In genomic region chr7:49006886-49007285, GRCm38 (mm10) we compare ENCODE assay signal across 16 mouse cellular contexts.
DNase-seq lines count a peak whose midpoint lies in the region; ATAC-seq and TF ChIP-seq lines count a peak whose summit lies in the region.
"Had no signal": no experiment of that assay in that cellular context is flagged by ENCODE, and none has a peak within 500 bp of the region (broad histone marks: within the 10 kb centered on the region; RNA-seq: fewer than 3 reads in every experiment).

No protein-coding gene starts in this region.

- H3K9me3 ChIP-seq in midbrain, embryonic 10.5 days (replicated peaks): no peaks in the 10 kb centered on the region
- no peaks in the 10 kb centered on the region for H3K9me3 ChIP-seq in midbrain, embryonic 15.5 days
- H3K9me3 ChIP-seq in hindbrain, embryonic 13.5 days: no peaks in the 10 kb centered on the region
- H3K9me3 ChIP-seq: forebrain, embryonic 12.5 days; megakaryocyte, embryonic 14.5 days had no signal

- peaks cover 7% of the 10 kb centered on the region; the same call in 1 of the 2 replicates for H3K4me1 ChIP-seq in kidney, adult 2 months (ENCODE audit: control insufficient read depth, insufficient read depth, low read length)
- peaks cover 47% of the 10 kb centered on the region for H3K4me1 ChIP-seq in midbrain, embryonic 10.5 days
- H3K4me1 ChIP-seq in midbrain, embryonic 15.5 days: peaks cover 17% of the 10 kb centered on the region
- peaks cover 41% of the 10 kb centered on the region for H3K4me1 ChIP-seq in hindbrain, embryonic 13.5 days (replicated peaks)
- H3K4me1 ChIP-seq: megakaryocyte, embryonic 14.5 days had no signal

- H3K27me3 ChIP-seq in kidney, adult 2 months (replicated peaks; ENCODE audit: control insufficient read depth, insufficient read depth, low read length): no peaks in the 10 kb centered on the region
- H3K27me3 ChIP-seq in midbrain, embryonic 10.5 days (ENCODE audit: low read depth, poor library complexity, severe bottlenecking): no peaks in the 10 kb centered on the region
- no peaks in the 10 kb centered on the region for H3K27me3 ChIP-seq in midbrain, embryonic 15.5 days (replicated peaks)
- H3K27me3 ChIP-seq in hindbrain, embryonic 13.5 days: no peaks in the 10 kb centered on the region

- no peak for ATAC-seq in midbrain, embryonic 15.5 days (replicated peaks)
- no peak for ATAC-seq in hindbrain, embryonic 13.5 days (ENCODE audit: low FRiP score)
- ATAC-seq: intestine, postnatal 0 days had no signal

- DNase-seq in kidney, adult 2 months: peak; percentile 5
- DNase-seq in kidney, adult 8-10 months: no peak
- DNase-seq in midbrain, embryonic 10.5 days (ENCODE audit: low spot score): no peak
- peak; percentile 64 for DNase-seq in adrenal gland, postnatal 10 days
- DNase-seq in ovary, adult 18-20 months (ENCODE audit: low spot score): no peak
- DNase-seq in spleen, adult 12 weeks (ENCODE audit: low spot score): no peak
- DNase-seq: cerebellum, adult 9-10 months; gastrocnemius, postnatal 25 days; heart, postnatal 36 days; kidney, postnatal 4 days; thymus, postnatal 25 days had no signal

- WGBS in kidney, adult 2 months: 33% methylated on average over 7 of the region's 7 CpGs
- 82% methylated on average over 7 of the region's 7 CpGs for WGBS in midbrain, embryonic 10.5 days
- WGBS in midbrain, embryonic 15.5 days: 66% methylated on average over 7 of the region's 7 CpGs
- 53% methylated on average over 7 of the region's 7 CpGs for WGBS in hindbrain, embryonic 13.5 days

- no peak overlapping the region for H3K27ac ChIP-seq in kidney, adult 2 months (ENCODE audit: insufficient read depth, low read depth, low read length)
- peak overlapping the region; percentile 55 for H3K27ac ChIP-seq in midbrain, embryonic 10.5 days (replicated peaks)
- H3K27ac ChIP-seq in midbrain, embryonic 15.5 days: no peak overlapping the region
- H3K27ac ChIP-seq in hindbrain, embryonic 13.5 days: peak overlapping the region; percentile 44
- H3K27ac ChIP-seq: forebrain, embryonic 12.5 days had no signal

- H3K36me3 ChIP-seq in kidney, adult 2 months (ENCODE audit: control insufficient read depth, insufficient read depth, low read length): no peaks in the 10 kb centered on the region
- H3K36me3 ChIP-seq in midbrain, embryonic 10.5 days: no peaks in the 10 kb centered on the region
- H3K36me3 ChIP-seq in midbrain, embryonic 15.5 days (replicated peaks): no peaks in the 10 kb centered on the region
- H3K36me3 ChIP-seq in hindbrain, embryonic 13.5 days: no peaks in the 10 kb centered on the region
- H3K36me3 ChIP-seq: forebrain, embryonic 12.5 days had no signal

- H3K4me2 ChIP-seq in midbrain, embryonic 15.5 days: no peak overlapping the region
- no peak overlapping the region for H3K4me2 ChIP-seq in hindbrain, embryonic 13.5 days
- H3K4me2 ChIP-seq: forebrain, embryonic 12.5 days had no signal

- H3K4me3 ChIP-seq in kidney, adult 2 months (ENCODE audit: insufficient read depth, low read depth, low read length): no peak overlapping the region
- H3K4me3 ChIP-seq in midbrain, embryonic 10.5 days: no peak overlapping the region
- no peak overlapping the region for H3K4me3 ChIP-seq in midbrain, embryonic 15.5 days
- no peak overlapping the region for H3K4me3 ChIP-seq in hindbrain, embryonic 13.5 days
- H3K4me3 ChIP-seq: forebrain, embryonic 12.5 days; megakaryocyte, embryonic 14.5 days had no signal

- TF ChIP-seq CTCF in kidney, adult 2 months (conservative IDR thresholded peaks at IDR 0.05; ENCODE audit: insufficient read depth, insufficient read length, low read depth, low read length): no peak

- no peak for TF ChIP-seq POLR2A in kidney, adult 2 months (IDR thresholded peaks at IDR 0.05; ENCODE audit: low read depth, low read length)

- H3K9ac ChIP-seq in midbrain, embryonic 15.5 days: no peak overlapping the region
- no peak overlapping the region for H3K9ac ChIP-seq in hindbrain, embryonic 13.5 days
- H3K9ac ChIP-seq: forebrain, embryonic 12.5 days had no signal

Comparison
In these comparisons a context has a peak if more than half of its experiments do, and no peak if none do; other contexts are left out.
1. DNase-seq: peak in kidney, adult 2 months (single experiment) and adrenal gland, postnatal 10 days (single experiment); none in kidney, adult 8-10 months (0 of 2), midbrain, embryonic 10.5 days (single experiment), ovary, adult 18-20 months (single experiment) and spleen, adult 12 weeks (single experiment).
2. H3K27ac ChIP-seq: peak in midbrain, embryonic 10.5 days (single experiment) and hindbrain, embryonic 13.5 days (single experiment); none in kidney, adult 2 months (single experiment) and midbrain, embryonic 15.5 days (single experiment).